Comparison of ENCODE assay signal across 10 mouse cellular contexts in genomic region chr10:96720281-96720711, GRCm38 (mm10).
DNase-seq lines count a peak whose midpoint lies in the region; ATAC-seq and TF ChIP-seq lines count a peak whose summit lies in the region.
"Had no signal": no experiment of that assay in that cellular context is flagged by ENCODE, and none has a peak within 500 bp of the region (broad histone marks: within the 10 kb centered on the region; RNA-seq: fewer than 3 reads in every experiment).

No protein-coding gene starts in this region.

- DNase-seq in cerebellum, postnatal 10 days: peak; percentile 71 to 79
- no peak for DNase-seq in cerebellum, adult 8-10 months
- peak; percentile 59 for DNase-seq in hindbrain, postnatal 0 days (ENCODE audit: low spot score)
- no peak for DNase-seq in hindbrain, embryonic 11.5 days (ENCODE audit: low spot score)
- DNase-seq in stomach, postnatal 0 days (ENCODE audit: low spot score): no peak
- DNase-seq in right cerebral cortex, postnatal 4 days: peak; percentile 63

- H3K4me1 ChIP-seq in hindbrain, postnatal 0 days (ENCODE audit: insufficient read depth, low read length): peaks cover 5% of the 10 kb centered on the region; the same call in 1 of the 2 replicates
- peaks cover 2% of the 10 kb centered on the region; the same call in 1 of the 2 replicates for H3K4me1 ChIP-seq in hindbrain, embryonic 11.5 days (replicated peaks; ENCODE audit: control insufficient read depth, insufficient read depth, low read length)
- H3K4me1 ChIP-seq in stomach, embryonic 15.5 days: peaks cover 11% of the 10 kb centered on the region
- H3K4me1 ChIP-seq in stomach, postnatal 0 days (replicated peaks; ENCODE audit: control insufficient read depth, insufficient read depth): peaks cover 5% of the 10 kb centered on the region; the same call in 1 of the 2 replicates
- H3K4me1 ChIP-seq in intestine, embryonic 15.5 days (replicated peaks): peaks cover 26% of the 10 kb centered on the region

- WGBS in hindbrain, postnatal 0 days: 34% methylated on average over 7 of the region's 7 CpGs
- 84% methylated on average over 7 of the region's 7 CpGs for WGBS in hindbrain, embryonic 11.5 days
- 46% methylated on average over 7 of the region's 7 CpGs for WGBS in stomach, embryonic 15.5 days
- 38% methylated on average over 7 of the region's 7 CpGs for WGBS in stomach, postnatal 0 days
- WGBS in intestine, embryonic 15.5 days: 45% methylated on average over 7 of the region's 7 CpGs

- no peak overlapping the region for H3K27ac ChIP-seq in hindbrain, postnatal 0 days
- H3K27ac ChIP-seq in hindbrain, embryonic 11.5 days (ENCODE audit: low read depth, low read length): no peak overlapping the region
- peak overlapping the region; percentile 1; the same call in 1 of the 2 replicates for H3K27ac ChIP-seq in stomach, embryonic 15.5 days
- H3K27ac ChIP-seq in stomach, postnatal 0 days (replicated peaks): no peak overlapping the region
- H3K27ac ChIP-seq in intestine, embryonic 15.5 days: no peak overlapping the region

- no peak overlapping the region for H3K4me2 ChIP-seq in hindbrain, postnatal 0 days (ENCODE audit: low read depth, low read length)
- H3K4me2 ChIP-seq in hindbrain, embryonic 11.5 days (replicated peaks; ENCODE audit: low read depth, low read length): no peak overlapping the region
- H3K4me2 ChIP-seq in stomach, embryonic 15.5 days: no peak overlapping the region
- H3K4me2 ChIP-seq in stomach, postnatal 0 days (replicated peaks; ENCODE audit: low read depth): no peak overlapping the region
- H3K4me2 ChIP-seq in intestine, embryonic 15.5 days (replicated peaks): no peak overlapping the region

- H3K36me3 ChIP-seq in hindbrain, postnatal 0 days (ENCODE audit: insufficient read depth, low read length): no peaks in the 10 kb centered on the region
- H3K36me3 ChIP-seq in hindbrain, embryonic 11.5 days (ENCODE audit: control insufficient read depth, insufficient read depth, low read length): no peaks in the 10 kb centered on the region
- H3K36me3 ChIP-seq in stomach, embryonic 15.5 days: no peaks in the 10 kb centered on the region
- H3K36me3 ChIP-seq in stomach, postnatal 0 days (ENCODE audit: control insufficient read depth, insufficient read depth, low read length): no peaks in the 10 kb centered on the region
- no peaks in the 10 kb centered on the region for H3K36me3 ChIP-seq in intestine, embryonic 15.5 days

- TF ChIP-seq CTCF in hindbrain, postnatal 0 days (IDR thresholded peaks at IDR 0.05; ENCODE audit: low read depth): no peak
- TF ChIP-seq CTCF in stomach, postnatal 0 days (IDR thresholded peaks at IDR 0.05; ENCODE audit: low read depth): no peak

- TF ChIP-seq EP300 in stomach, postnatal 0 days (optimal IDR thresholded peaks at IDR 0.05): no peak

- ATAC-seq in hindbrain, postnatal 0 days: peak; percentile 60
- ATAC-seq in hindbrain, embryonic 11.5 days (ENCODE audit: low FRiP score): no peak
- ATAC-seq in stomach, embryonic 15.5 days (ENCODE audit: insufficient read depth, low FRiP score, low read depth): no peak
- ATAC-seq in stomach, postnatal 0 days (ENCODE audit: low FRiP score, low TSS enrichment): no peak
- ATAC-seq in intestine, embryonic 15.5 days: no peak
- ATAC-seq: intestine, postnatal 0 days had no signal

- no peaks in the 10 kb centered on the region for H3K9me3 ChIP-seq in hindbrain, postnatal 0 days (ENCODE audit: low read length)
- no peaks in the 10 kb centered on the region for H3K9me3 ChIP-seq in hindbrain, embryonic 11.5 days (ENCODE audit: control insufficient read depth, low read length)
- no peaks in the 10 kb centered on the region for H3K9me3 ChIP-seq in stomach, embryonic 15.5 days
- no peaks in the 10 kb centered on the region for H3K9me3 ChIP-seq in stomach, postnatal 0 days (ENCODE audit: control insufficient read depth, low read length)
- H3K9me3 ChIP-seq in intestine, embryonic 15.5 days: no peaks in the 10 kb centered on the region

- no peak overlapping the region for H3K9ac ChIP-seq in hindbrain, postnatal 0 days (replicated peaks; ENCODE audit: low read length)
- H3K9ac ChIP-seq in hindbrain, embryonic 11.5 days (ENCODE audit: low read depth, low read length): no peak overlapping the region
- no peak overlapping the region for H3K9ac ChIP-seq in stomach, embryonic 15.5 days
- H3K9ac ChIP-seq in stomach, postnatal 0 days (ENCODE audit: low read length): no peak overlapping the region
- H3K9ac ChIP-seq in intestine, embryonic 15.5 days: no peak overlapping the region

- H3K4me3 ChIP-seq in hindbrain, postnatal 0 days (ENCODE audit: low read length): no peak overlapping the region
- H3K4me3 ChIP-seq in hindbrain, embryonic 11.5 days (ENCODE audit: low read depth, low read length): no peak overlapping the region
- H3K4me3 ChIP-seq in stomach, embryonic 15.5 days (replicated peaks): no peak overlapping the region
- H3K4me3 ChIP-seq in stomach, postnatal 0 days (ENCODE audit: low read depth, low read length): no peak overlapping the region
- H3K4me3 ChIP-seq in intestine, embryonic 15.5 days (replicated peaks): no peak overlapping the region
- H3K4me3 ChIP-seq: myocyte had no signal

- no peaks in the 10 kb centered on the region for H3K27me3 ChIP-seq in hindbrain, postnatal 0 days (ENCODE audit: insufficient read depth, low read length)
- no peaks in the 10 kb centered on the region for H3K27me3 ChIP-seq in hindbrain, embryonic 11.5 days (ENCODE audit: control insufficient read depth, insufficient read depth, low read length)
- no peaks in the 10 kb centered on the region for H3K27me3 ChIP-seq in stomach, embryonic 15.5 days (replicated peaks)
- H3K27me3 ChIP-seq in stomach, postnatal 0 days (ENCODE audit: control insufficient read depth, insufficient read depth, low read length): no peaks in the 10 kb centered on the region
- H3K27me3 ChIP-seq in intestine, embryonic 15.5 days (replicated peaks): no peaks in the 10 kb centered on the region

Comparison
In these comparisons a context has a peak if more than half of its experiments do, and no peak if none do; other contexts are left out.
1. DNase-seq: peak in cerebellum, postnatal 10 days (2 of 2), hindbrain, postnatal 0 days (single experiment) and right cerebral cortex, postnatal 4 days (single experiment); none in cerebellum, adult 8-10 months (single experiment), hindbrain, embryonic 11.5 days (single experiment) and stomach, postnatal 0 days (single experiment).